Mouse (Mus musculus) spleen, adult 2 months (tissue): ENCODE results near the gene Btbd19.

Experiments
- CTCF ChIP-seq: fragments of 200-500 bp; IDR thresholded peaks from 2 replicates; pipeline ENCODE4 v1.5.1; 2011; ENCODE audit warnings: mild to moderate bottlenecking, inconsistent platforms; ENCODE audit not compliant: insufficient read depth, insufficient read length, insufficient replicate concordance; ENCODE audit errors: extremely low read depth
- POLR2A ChIP-seq: fragments of 200-500 bp; IDR thresholded peaks from 2 replicates; pipeline ENCODE4 v1.6.1; 2011; ENCODE audit warnings: low read depth, low read length, inconsistent platforms

DNA sequence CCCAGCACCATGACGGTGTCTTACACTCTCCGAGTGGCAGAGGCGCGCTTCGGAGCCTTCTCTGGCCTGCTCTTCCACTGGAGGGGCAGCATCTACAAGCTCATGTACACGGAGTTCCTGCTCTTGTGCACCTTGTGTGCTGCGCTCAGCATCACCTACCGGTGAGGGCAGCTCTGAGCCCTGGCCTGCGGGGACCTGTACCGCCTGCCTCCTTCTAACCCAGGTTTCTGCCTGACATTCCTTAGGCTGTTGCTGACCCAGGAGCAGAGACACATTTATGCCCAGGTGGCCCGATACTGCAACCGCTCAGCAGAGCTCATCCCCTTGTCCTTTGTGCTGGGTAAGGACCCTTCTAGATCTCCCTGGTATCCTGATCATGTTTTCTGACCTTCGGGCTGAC is 19.7 kb upstream of the Btbd19 start:
- no peak for TF ChIP-seq CTCF
- TF ChIP-seq POLR2A: no peak
